Mouse (Mus musculus): ENCODE measurements at regions not wholly inside any gene's neighbourhood (a gene's known extent, or its start where the extent isn't known, plus 50 kb on each side); places are given as distances from the start of the nearest gene placed in this dataset. TPM values are rescaled to one million over a fixed set of nuclear protein-coding genes. Genes with fewer than 3 reads are reported as not detected.

GRCm38 (mm10) chr1:30144997-30145396, 728.7 kb downstream of the Phf3 start:
- no peaks in the 10 kb centered on the region for H3K27me3 ChIP-seq (ENCODE audit: control insufficient read depth, insufficient read depth, low read length)
- H3K4me3 ChIP-seq (ENCODE audit: low read length), result no peak overlapping the region
- WGBS, result 83% methylated on average over 4 of the region's 4 CpGs
- no peak overlapping the region for H3K9ac ChIP-seq (ENCODE audit: low read depth, low read length)
- no peak overlapping the region for H3K4me2 ChIP-seq (replicated peaks; ENCODE audit: low read depth, low read length)
- H3K27ac ChIP-seq (ENCODE audit: low read depth, low read length), result no peak overlapping the region
- H3K4me1 ChIP-seq (ENCODE audit: control insufficient read depth, insufficient read depth, low read length), result no peaks in the 10 kb centered on the region
- H3K9me3 ChIP-seq (ENCODE audit: control insufficient read depth, low read length), result no peaks in the 10 kb centered on the region
- ATAC-seq (ENCODE audit: low FRiP score, low TSS enrichment), result no peak
- no peaks in the 10 kb centered on the region for H3K36me3 ChIP-seq (ENCODE audit: control insufficient read depth, insufficient read depth, low read length)

GRCm38 (mm10) chr1:30114186-30114585, 759.5 kb downstream of the Phf3 start:
- no peak for ATAC-seq (ENCODE audit: low FRiP score, low TSS enrichment)
- Histone ChIP-seq H3K4me1 (ENCODE audit: control insufficient read depth, insufficient read depth, low read length) (no peaks in the 10 kb centered on the region), H3K4me3 (ENCODE audit: low read length) (no peak overlapping the region), H3K9me3 (ENCODE audit: control insufficient read depth, low read length) (no peaks in the 10 kb centered on the region), H3K27ac (ENCODE audit: low read depth, low read length) (no peak overlapping the region), H3K9ac (ENCODE audit: low read depth, low read length) (no peak overlapping the region), H3K36me3 (ENCODE audit: control insufficient read depth, insufficient read depth, low read length) (no peaks in the 10 kb centered on the region), H3K27me3 (ENCODE audit: control insufficient read depth, insufficient read depth, low read length) (no peaks in the 10 kb centered on the region), H3K4me2 (replicated peaks; ENCODE audit: low read depth, low read length) (no peak overlapping the region)
- WGBS, result 82% methylated on average over 3 of the region's 3 CpGs

Small RNA genes lying in the stretch of these regions (microRNA-seq; reads per million reads assigned to microRNA genes)
- gene Gm27430, result not detected

Measured in kidney, embryonic 14.5 days (tissue).